Mouse (Mus musculus): Measurements from ENCODE around the gene Psg26. TPM values are rescaled to one million over a fixed set of nuclear protein-coding genes. Genes with fewer than 3 reads are reported as not detected.
"Not testable (repeated sequence)": the region's sequence is repeated elsewhere in the genome, so short reads cannot be mapped to it uniquely, and the experiment has no call there.

Gene Psg26
- not detected for total RNA-seq (2021)

DNA sequence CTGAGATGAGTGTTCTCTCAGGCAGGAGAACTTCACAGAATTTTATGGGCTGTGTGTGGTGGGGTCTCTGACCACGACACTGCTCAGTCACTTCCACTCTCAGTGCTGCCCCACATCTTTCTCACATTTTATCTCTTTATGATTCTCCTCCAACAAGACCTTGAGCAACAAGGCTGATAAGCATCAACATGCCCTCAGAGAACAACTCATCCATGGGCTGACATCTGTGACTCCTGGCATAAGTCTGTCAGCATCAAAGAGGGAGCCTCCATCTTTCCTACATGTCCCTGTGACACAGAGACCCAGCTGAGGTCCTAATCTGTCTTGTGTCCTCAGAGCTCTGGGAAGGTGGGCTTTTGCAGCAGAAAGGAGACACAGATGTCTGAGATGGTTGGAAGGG lies at the start of gene Psg26:
Psg26 (minus strand) TSS at position 101 of the 400 bp plus-strand sequence.
- DNase-seq: no peak

DNA sequence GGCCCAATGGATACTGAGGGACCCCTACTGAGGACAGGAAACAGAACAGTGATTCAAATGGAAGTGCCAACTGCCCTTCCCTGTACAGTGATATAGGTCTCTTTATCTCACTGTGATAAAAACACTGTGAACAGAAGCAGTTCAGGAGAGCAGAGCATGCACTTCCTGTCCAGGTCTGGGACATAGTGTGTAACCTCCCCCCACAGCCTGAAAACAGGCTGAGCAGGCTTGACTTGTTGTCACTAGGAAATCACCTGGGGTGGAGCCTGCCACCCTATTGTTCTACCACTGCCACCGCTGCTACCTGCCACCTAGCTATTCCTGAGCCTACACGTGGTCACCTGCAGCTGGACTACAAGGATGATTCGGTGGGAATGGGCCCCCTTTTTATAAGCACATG lies 49.4 kb upstream of the Psg26 start:
- DNase-seq: no peak

DNA sequence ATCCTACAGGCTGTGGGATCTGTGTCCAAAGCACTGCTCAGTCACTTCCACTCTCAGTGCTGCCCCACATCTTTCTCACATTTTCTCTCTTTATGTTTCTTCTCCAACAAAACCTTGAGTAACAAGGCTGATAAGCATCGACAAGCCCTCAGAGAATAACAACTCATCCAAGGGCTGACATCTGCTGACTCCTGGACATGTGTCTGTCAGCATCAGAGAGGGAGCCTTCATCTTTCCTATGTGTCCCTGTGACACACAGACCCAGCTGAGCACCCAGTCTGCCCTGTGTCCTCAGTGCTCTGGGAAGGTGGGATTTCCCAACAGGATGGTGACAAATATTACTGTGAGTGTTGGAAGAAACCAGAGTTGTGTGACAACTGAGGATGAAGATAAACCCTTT lies 48.2 kb upstream of the Psg26 start, which contains the start of gene Psg25:
Psg25 (minus strand) TSS at position 101 of the 400 bp plus-strand sequence.
- DNase-seq: no peak

DNA sequence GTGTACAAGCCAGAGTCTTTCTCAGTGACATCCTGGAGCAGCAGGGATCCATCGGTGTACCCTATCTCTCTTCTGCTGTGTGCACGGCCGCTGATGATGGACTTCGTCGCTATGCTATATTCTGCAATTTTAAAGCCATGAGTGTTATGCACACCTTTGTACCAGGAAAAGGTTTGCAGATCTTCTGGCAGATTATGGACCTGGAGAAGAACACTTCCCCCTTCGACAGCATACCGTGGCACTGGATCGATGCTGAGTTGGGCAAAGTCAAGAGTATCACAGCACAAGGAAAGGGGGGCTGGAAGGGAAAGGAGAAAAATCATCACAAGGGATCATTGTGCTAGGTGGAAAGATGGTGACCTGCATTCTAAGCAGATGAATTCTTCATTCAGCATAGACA lies 40.7 kb upstream of the Psg26 start:
- DNase-seq: no peak

GRCm38 (mm10) chr7:18512848-18513247 lies 28.9 kb upstream of the Psg26 start:
- not testable (repeated sequence) for DNase-seq

DNA sequence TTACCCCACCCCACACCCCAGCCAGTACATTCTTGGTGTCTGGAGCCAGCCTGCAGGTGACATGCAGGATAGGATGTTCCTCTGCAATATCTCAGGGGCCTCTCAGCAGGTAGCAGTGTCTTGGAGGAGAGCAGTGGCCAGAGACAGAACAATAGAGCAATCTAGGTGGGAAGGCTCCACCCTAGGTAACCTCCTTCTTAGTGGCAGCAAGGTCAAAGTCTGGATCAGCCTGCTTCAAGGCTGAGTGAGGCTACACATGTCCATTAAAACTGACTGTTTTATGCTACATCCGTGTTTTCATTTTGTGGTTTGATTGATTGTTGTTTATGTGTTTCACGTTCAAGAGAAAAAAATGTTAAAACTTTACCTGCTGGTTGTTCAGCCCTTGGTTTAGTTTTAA lies 28.4 kb upstream of the Psg26 start:
- DNase-seq: not testable (repeated sequence)

GRCm38 (mm10) chr7:18511479-18511878 lies 27.5 kb upstream of the Psg26 start:
- no peak for DNase-seq

DNA sequence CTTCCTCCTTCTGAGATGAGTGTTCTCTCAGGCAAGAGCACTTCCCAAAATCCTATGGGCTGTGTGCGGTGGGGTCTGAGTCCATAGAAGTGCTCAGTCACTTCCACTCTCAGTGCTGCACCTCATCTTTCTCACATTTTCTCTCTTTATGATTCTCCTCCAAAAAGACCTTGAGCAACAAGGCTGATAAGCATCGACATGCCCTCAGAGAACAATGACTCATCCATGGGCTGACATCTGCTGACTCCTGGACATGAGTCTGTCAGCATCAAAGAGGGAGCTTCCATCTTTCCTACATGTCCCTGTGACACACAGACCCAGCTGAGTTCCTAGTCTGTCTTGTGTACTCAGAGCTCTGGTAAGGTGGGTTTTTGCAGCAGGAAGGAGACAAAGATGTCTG lies 52.0 kb downstream of the Psg26 start, which contains the start of gene Psg28:
Psg28 (minus strand) TSS at position 101 of the 400 bp plus-strand sequence.
- DNase-seq: not testable (repeated sequence)

Other genes with a start within 250 kb of the Psg26 start
- not detected for gene Mill1, start 238.8 kb downstream of the Psg26 start, total RNA-seq (2021)
- gene Psg18, start 129.2 kb downstream of the Psg26 start, total RNA-seq (2021): not detected
- gene Psg28, start 52.1 kb downstream of the Psg26 start, total RNA-seq (2021): not detected
- not detected for gene Psg25, start 48.1 kb upstream of the Psg26 start, total RNA-seq (2021)
- not detected for gene Psg27, start 83.1 kb upstream of the Psg26 start, total RNA-seq (2021)
- not detected for gene Psg23, start 132.3 kb upstream of the Psg26 start, total RNA-seq (2021)
- gene Psg21, start 172.5 kb upstream of the Psg26 start, total RNA-seq (2021): not detected
- gene Psg20, start 202.0 kb upstream of the Psg26 start, total RNA-seq (2021): not detected
- not detected for gene Psg22, start 233.9 kb upstream of the Psg26 start, total RNA-seq (2021)

All from layer of hippocampus, postnatal 36 days (tissue).